In the genomic region with DNA sequence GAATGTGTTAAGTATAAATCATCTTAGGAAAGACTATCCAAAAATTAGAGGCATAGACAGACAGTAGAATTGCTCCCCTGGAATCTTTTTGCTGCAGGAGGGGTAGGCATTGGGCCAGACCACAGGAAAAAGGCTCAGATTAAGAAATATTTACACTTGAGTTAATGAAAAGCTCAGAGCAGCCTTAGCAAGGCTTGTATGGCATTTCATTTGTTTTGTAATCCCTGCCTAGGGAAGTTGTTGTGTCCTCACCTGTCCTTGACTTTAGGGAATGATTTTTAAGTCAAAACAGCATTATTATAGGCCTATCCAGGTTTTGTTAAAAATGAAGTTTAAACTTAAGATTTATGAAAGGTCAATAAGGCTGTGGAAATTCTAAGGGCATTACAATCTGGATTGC, we compare ENCODE assay signal across 29 mouse cellular contexts. TPM values are rescaled to one million over a fixed set of nuclear protein-coding genes. Genes with fewer than 3 reads are reported as not detected.
"Had no signal": no experiment of that assay in that cellular context is flagged by ENCODE, and none has a peak within 500 bp of the region (broad histone marks: within the 10 kb centered on the region; RNA-seq: fewer than 3 reads in every experiment).

No protein-coding gene starts in this region.

RNA-seq across cellular contexts. Expression of a gene that starts 33.4 kb away (rescaled TPM):
- total RNA-seq: common myeloid progenitor, adult 5-6 weeks; forebrain, postnatal 0 days; gastrocnemius, adult 2 months; gastrocnemius, adult 8-10 months; gastrocnemius, postnatal 10 days; gastrocnemius, postnatal 14 days; gastrocnemius, postnatal 25 days; gastrocnemius, postnatal 36 days; gastrocnemius, postnatal 4 days; granulocyte monocyte progenitor cell, adult 5-6 weeks; heart, adult 18-20 months had no signal
- polyA plus RNA-seq: cerebellum, adult 2 months; cortical plate, adult 2 months; embryonic facial prominence, embryonic 10.5 days; embryonic facial prominence, embryonic 11.5 days; embryonic facial prominence, embryonic 12.5 days; embryonic facial prominence, embryonic 13.5 days; embryonic facial prominence, embryonic 14.5 days; embryonic facial prominence, embryonic 15.5 days; erythroblast, embryonic 14.5 days; forebrain, embryonic 10.5 days; forebrain, embryonic 11.5 days; forebrain, embryonic 12.5 days; forebrain, embryonic 13.5 days; forebrain, embryonic 14.5 days; forebrain, embryonic 15.5 days; forebrain, embryonic 16.5 days; forebrain, postnatal 0 days; frontal cortex, adult 2 months; gonadal fat pad, adult 2 months had no signal
